Mouse (Mus musculus) kidney, adult 2 months (tissue): Measurements from ENCODE around the gene Calm2.

Experiments used
- CTCF ChIP-seq: fragments of 200-500 bp; conservative IDR thresholded peaks from 2 replicates; pipeline ENCODE4 v1.5.1; 2011; ENCODE audit warnings: low read depth, mild to moderate bottlenecking, control low read depth, low read length, moderate library complexity, mixed read lengths; ENCODE audit not compliant: insufficient read depth, insufficient read length
- POLR2A ChIP-seq: fragments of 200-500 bp; IDR thresholded peaks from one replicate; pipeline ENCODE4 v1.6.1; 2011; ENCODE audit warnings: low read depth, low read length, control low read depth

DNA sequence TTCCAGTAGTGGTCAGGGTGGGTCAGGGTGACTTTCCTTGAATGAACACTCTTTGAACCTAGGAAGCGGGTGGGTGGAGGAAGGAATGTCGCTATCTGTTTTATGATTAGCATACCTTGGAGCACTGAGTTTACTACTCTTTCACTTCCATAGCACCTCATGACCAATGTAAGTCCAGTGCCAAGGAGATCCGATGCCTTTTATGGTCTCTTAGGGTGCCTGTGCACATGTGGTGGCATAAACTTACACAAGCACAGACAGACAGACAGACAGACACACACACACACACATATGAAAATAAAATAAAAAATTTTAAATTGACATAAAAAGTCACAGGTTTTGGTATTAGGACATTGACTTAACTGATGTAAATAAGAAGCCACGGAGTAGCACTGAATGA is 47.6 kb upstream of the Calm2 start:
- TF ChIP-seq CTCF (no peak), POLR2A (no peak)
